Mouse (Mus musculus) right cerebral cortex, adult 18-20 months (tissue): ENCODE data around the gene Babam2.

Experiments used
- DNase-seq: peaks from one replicate; pipeline ENCODE4 v3.0.0; 2022; ENCODE audit warnings: mixed read lengths

The Babam2 gene

GRCm38 (mm10) chr5:31697644-31698296, at the start of gene Babam2:
Babam2 (plus strand) TSS chr5:31697684.
- DNase-seq: peak; percentile 91

- DNase-seq: no peak
Measured at GRCm38 (mm10) chr5:31650518-31651288, 46.8 kb upstream of the Babam2 start.

- DNase-seq: no peak
Measured at GRCm38 (mm10) chr5:31655688-31656190, 41.7 kb upstream of the Babam2 start.

GRCm38 (mm10) chr5:31666176-31666575, 31.3 kb upstream of the Babam2 start:
- DNase-seq: no peak

DNA sequence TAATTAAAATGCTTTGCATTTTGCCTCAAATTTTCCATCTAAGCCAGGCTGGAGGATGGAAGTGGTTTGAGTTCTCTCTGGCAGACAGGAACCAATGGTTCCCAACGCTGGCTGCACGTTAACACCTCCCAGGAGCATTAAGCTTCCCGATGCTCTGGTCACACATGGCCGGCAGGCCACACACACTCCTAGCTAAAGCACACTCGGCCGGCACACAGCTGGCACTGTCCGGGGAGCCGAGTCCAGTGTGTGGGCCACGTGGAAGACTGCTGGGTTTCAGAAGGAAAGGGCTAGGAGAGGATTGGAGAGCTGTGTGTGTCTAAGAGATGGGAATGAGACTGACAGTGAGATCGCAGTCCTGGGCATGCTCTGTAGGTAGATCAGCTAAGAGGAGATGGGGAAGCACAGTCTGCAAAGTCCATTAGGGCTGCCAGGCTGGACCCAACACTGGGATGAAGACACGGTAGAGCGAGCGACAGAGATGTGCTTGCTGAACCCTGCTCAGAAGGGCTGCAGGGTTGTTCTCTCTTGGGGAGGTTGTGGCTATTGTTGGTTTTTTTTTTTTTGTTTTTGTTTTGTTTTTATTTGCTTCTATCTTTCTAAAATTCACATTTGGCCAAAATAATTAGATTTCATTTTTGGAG, 29.0 kb upstream of the Babam2 start:
- DNase-seq: no peak

DNA sequence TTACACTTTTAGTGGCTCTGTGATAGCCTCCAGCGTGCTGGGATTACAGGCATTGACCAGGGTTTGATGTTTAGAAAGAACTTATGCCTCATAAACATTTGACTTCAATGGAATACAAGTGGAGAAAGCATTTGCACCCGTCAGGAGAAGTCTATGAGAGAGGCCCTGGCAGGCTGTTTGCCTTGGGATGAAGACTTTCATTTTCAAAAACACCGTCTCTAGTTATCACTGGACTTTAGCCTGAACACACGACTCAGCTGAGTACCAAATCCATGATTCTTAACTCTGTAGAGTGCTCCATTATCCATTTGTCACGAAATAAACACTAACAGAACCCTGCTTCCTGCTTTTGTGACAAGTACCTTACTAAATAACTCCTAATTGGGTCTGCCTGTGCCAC, 27.5 kb upstream of the Babam2 start:
- no peak for DNase-seq

- no peak for DNase-seq
Measured at GRCm38 (mm10) chr5:31671137-31671536, 26.3 kb upstream of the Babam2 start.

DNA sequence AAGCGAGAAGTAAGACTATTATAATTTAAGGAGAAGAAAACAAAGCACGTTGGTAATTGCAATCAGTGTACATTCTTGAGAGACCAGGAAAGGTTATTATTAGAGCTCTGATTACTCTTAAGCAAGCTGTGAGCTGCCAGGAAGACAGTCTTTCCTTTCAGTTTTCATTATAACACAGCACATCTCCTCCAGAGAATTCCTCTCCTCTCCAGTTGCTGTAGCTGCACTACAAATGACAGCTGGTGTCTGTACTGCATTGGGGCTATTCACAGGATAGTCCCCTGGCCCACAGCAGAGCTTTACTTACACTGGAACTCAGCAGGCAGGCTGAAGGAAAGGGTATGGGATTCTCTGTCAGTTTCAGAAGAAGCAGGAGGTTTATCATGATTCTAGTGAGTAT, 24.1 kb upstream of the Babam2 start:
- no peak for DNase-seq

- no peak for DNase-seq
Measured at GRCm38 (mm10) chr5:31678000-31678399, 19.5 kb upstream of the Babam2 start.

DNA sequence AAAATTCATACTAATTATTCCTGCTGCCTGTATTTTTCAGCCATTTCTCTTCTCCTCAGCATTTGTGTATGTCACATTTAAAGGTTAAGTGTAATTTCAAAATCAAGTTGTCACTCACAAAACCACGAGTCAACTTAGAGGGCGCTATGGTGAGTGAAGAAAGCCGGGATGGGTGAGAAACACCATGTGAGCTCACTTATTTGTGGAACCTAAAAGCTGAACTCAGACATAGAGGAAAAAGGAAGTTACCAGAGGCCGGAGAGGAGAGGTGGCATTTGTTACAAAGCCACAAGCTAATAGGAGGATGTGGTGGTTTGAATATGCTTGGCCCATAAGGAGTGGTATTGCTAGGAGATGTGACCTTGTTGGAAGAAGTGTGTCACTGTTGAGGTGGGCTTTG, 17.3 kb upstream of the Babam2 start:
- no peak for DNase-seq

- no peak for DNase-seq
Measured at GRCm38 (mm10) chr5:31682305-31682704, 15.2 kb upstream of the Babam2 start.

DNA sequence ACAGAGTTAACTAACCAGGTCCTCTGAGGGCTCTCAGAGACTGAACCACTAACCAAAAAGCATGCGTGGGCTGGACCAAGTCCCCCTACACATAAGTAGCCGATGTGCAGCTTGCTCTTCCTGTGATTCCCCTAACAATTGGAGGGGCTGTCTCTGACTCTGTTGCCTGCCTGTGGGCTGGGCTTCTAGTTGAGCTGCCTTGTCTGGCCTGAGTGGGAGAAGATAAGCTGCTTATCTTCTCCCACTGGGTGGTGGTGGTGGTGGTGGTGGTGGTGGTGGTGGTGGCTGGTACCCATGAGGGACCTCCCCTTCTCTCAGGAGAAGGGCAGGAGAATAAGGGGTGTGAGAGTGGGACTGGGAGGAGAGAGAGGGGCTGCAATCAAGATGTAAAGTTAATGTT, 11.4 kb upstream of the Babam2 start:
- DNase-seq: no peak

GRCm38 (mm10) chr5:31687972-31688371, 9.5 kb upstream of the Babam2 start:
- DNase-seq: no peak

- DNase-seq: no peak
Measured at GRCm38 (mm10) chr5:31693191-31693590, 4.3 kb upstream of the Babam2 start.

DNA sequence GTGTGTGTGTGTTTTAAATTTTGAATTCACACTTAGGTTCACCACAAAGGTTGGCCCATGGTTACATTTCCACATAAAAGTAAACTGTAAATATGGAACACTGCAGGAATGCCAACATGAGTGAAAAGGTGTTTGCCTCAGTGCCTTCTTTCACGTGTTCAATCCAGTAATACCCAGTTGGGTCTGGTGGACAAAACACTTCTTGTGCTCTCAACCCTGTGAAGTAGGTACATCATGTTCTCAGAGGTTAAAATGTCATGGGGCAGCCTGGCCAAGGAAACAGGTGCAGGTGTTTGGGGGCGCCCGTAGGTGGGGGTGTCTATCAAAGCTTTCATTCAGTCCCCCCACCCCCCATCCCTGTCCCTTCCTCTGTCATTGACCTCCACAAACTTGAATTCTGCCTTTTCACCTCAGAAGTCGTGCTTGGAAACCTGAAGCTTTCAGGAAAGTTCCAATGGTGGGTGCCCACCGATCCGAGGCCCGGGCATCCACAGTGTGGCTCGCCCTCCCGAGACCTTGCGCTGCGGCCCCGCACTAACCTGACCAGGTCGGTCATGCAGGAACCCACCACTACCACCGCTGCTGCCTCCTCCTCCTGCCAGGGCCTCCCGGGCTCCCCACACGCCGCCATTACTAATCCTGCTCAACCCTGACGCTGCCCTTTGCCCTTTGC, 377 bp upstream of the Babam2 start, which contains the start of gene Rbks:
Rbks (minus strand) TSS at position 657 of the 673 bp plus-strand sequence.
- no peak for DNase-seq

DNA sequence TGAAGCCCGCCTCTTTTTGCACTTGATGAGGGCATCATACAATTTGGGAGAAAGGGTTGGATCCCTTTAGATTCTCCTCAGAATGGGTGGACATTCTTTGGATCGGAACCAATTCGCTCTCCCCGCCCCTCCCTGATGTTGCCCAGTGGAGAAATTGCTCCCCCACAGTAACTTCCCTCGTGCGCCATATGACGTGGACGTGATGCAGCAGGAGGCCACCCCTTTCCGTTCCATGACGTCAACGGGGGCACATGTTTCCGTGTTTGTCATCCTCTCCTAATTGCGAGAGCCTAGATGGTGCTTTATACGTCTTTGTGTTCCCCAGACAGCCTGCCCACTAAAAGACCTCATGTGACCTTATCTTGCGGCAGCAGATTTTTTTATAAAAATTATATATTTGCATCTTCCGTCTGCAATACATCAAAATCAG, 828 bp downstream of the Babam2 start:
- peak; percentile 90 for DNase-seq

DNA sequence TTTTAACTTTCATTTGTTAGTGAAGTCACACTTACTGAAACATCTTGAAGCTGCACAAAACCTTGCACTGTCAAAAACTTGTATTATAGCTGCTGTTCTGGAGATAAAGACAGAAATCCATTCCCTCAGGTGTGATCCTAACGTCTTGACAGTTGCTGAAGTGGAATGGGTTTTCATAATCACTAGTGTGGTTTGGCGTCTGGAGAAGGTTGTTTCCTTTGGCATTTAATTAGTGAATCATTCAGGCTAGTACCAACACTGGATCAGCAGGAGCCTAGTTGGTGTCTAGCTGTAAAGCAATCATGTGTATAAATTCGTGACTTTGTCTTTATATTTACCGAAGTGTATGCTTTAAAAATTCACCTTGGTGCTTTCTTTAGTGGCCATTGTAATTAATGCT, 1.4 kb downstream of the Babam2 start:
- no peak for DNase-seq

GRCm38 (mm10) chr5:31699397-31699796, 1.9 kb downstream of the Babam2 start:
- no peak for DNase-seq

DNA sequence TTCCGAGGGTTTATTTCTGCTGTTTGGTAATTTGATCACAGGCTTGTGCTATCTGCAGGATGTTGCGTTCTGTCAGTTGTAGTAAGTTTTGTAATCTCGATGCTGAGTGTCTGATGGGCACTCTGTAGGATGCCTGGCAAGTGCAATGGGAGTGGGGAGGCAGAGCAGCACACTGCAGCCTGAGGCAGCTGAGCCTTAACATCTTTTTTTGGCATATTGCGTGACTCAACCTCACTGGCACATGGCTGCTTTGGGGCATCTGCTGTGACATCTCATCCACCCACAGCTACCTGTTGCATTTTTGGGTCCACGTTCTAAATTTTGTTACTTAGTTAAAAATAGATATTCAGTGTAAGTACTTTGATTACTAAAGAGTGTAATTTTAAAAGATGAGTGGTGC, 7.5 kb downstream of the Babam2 start:
- DNase-seq: peak; percentile 86

DNA sequence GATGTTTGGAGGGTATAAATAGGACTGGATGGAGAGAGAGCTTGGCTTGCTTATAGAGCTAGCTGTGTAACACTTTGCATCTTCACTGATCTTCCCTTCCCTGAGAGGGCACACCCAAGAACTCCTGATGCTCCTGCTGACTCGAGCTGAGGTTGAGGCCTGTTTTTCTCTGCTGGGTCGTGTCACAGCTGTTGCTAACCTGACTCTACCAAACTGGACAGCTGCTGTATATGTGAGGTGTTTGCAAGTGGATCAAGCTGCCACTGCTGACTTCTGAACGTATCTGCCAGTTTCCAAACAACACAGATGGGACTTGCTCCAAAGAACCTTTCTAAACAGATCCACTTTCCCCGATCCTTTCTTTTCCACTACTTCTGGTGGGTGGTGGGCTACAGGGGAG, 9.3 kb downstream of the Babam2 start:
- no peak for DNase-seq

DNA sequence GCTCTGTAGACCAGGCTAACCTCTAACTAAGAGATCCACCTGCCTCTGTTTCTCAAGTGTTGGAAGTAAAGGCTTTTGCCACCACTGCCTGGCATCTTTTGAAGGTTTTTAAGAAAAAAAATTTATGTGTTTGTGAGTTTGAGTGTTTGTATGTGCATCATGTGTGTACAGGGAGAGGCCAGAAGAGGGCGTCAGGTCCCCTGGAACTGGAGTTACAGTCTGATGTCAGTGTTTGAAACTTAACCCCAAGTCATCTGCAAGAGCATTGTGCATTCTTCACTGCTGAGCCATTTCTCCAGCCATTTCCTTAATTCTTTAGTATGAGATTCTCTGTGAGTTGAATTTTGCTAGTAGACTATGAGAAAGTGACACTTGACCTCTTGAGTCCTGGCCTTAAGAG, 11.9 kb downstream of the Babam2 start:
- no peak for DNase-seq

DNA sequence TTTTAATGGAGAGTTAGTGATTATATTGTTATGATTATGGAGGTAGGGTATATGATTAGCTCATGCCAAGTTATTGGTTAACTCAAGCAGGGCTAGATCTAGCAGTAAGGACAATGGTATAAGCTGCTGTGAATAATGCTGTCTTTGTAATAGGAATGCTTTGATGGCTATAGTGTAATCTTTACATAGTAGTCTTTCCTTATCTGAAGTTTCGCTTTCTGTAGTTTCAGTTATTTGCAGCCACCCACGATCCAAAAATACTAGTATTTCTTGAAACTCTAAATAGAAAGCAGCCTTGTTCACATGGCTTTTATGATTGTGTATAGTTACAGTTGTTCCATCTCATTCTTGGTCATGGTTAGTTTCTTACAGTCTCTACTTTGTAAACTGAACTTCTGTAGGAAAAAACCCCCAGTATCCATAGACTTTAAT, 15.8 kb downstream of the Babam2 start:
- no peak for DNase-seq

DNA sequence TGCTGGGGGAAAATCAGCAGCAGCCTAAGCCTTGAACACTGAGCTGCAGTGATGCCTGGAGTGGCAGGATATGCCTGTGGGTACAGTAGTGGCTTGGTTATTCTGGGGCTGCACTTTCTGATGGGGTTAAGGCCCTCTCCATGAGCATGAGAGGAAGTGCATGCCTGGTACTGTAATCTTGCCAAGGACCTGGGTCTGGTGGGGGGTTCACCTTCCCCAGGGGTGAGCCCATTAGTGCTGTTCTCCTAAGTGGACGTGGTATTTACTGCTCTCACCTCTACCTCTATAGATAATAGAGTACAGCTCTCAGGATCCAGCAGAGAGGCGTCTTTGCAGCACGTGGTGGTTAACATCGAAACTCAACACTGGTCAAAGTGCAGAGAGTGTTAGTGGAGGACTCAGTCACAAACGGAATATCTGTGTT, 16.4 kb downstream of the Babam2 start:
- DNase-seq: no peak
